Mouse (Mus musculus) C2C12 (cell line): ENCODE data around the gene Naa50. TPM values are rescaled to one million over a fixed set of nuclear protein-coding genes. Genes with fewer than 3 reads are reported as not detected.
A peak's percentile ranks its signal among the peaks of the same experiment; 100 is the strongest.

Source experiments
- H3K27me3 ChIP-seq: one replicate; pipeline ENCODE4 v1.6.1; 2011; ENCODE audit not compliant: control insufficient read depth, insufficient read depth, insufficient read length
- H3K36me3 ChIP-seq: one replicate; pipeline ENCODE4 v1.6.1; 2011; ENCODE audit not compliant: control insufficient read depth, insufficient read depth
- H3K4me3 ChIP-seq: one replicate; pipeline ENCODE4 v1.5.1; 2011; ENCODE audit warnings: mild to moderate bottlenecking, control low read depth; ENCODE audit not compliant: poor library complexity, insufficient read depth, severe bottlenecking
- H3K79me2 ChIP-seq: one replicate; pipeline ENCODE4 v1.6.1; 2011; ENCODE audit not compliant: control insufficient read depth, insufficient read depth
- H3K79me3 ChIP-seq: one replicate; pipeline ENCODE4 v1.6.1; 2011; ENCODE audit warnings: low read depth, control low read depth
- H3ac ChIP-seq: one replicate; pipeline ENCODE3; 2011; ENCODE audit warnings: low read depth; ENCODE audit not compliant: control insufficient read depth, insufficient read length
- CEBPB ChIP-seq: IDR thresholded peaks from one replicate; pipeline ENCODE4 v1.6.1; 2011; ENCODE audit warnings: low read depth, mild to moderate bottlenecking, control low read depth, moderate library complexity
- CTCF ChIP-seq: IDR thresholded peaks from one replicate; pipeline ENCODE4 v1.5.1; 2011; ENCODE audit not compliant: control insufficient read depth, insufficient read depth, insufficient read length
- FOSL1 ChIP-seq: IDR thresholded peaks from one replicate; pipeline ENCODE4 v1.8.0; 2011; ENCODE audit warnings: mild to moderate bottlenecking, low read length; ENCODE audit not compliant: poor library complexity, insufficient read depth, severe bottlenecking
- MAX ChIP-seq: IDR thresholded peaks from one replicate; pipeline ENCODE4 v1.6.1; 2011; ENCODE audit warnings: mild to moderate bottlenecking, control low read depth
- MYOD1 ChIP-seq: IDR thresholded peaks from one replicate; pipeline ENCODE4 v1.6.1; 2011; ENCODE audit warnings: low read depth; ENCODE audit not compliant: control insufficient read depth, insufficient read length
- MYOG ChIP-seq: IDR thresholded peaks from one replicate; pipeline ENCODE4 v1.6.1; 2011; ENCODE audit not compliant: control insufficient read depth, insufficient read length; ENCODE audit errors: extremely low read depth
- USF1 ChIP-seq: IDR thresholded peaks from one replicate; pipeline ENCODE4 v1.6.1; 2011; ENCODE audit warnings: low read depth, mild to moderate bottlenecking, control low read depth, moderate library complexity
- polyA plus RNA-seq: library from polyadenylated mRNA; unstranded; fragments of >200 nt; fragmentation: generic; extraction: Trizol; gene quantifications from one replicate; pipeline ENCODE4 v1.2.1, GENCODE M21; 2012; ENCODE audit warnings: missing spikeins

The Naa50 gene
- polyA plus RNA-seq, 1 experiment: 34.8 TPM

DNA sequence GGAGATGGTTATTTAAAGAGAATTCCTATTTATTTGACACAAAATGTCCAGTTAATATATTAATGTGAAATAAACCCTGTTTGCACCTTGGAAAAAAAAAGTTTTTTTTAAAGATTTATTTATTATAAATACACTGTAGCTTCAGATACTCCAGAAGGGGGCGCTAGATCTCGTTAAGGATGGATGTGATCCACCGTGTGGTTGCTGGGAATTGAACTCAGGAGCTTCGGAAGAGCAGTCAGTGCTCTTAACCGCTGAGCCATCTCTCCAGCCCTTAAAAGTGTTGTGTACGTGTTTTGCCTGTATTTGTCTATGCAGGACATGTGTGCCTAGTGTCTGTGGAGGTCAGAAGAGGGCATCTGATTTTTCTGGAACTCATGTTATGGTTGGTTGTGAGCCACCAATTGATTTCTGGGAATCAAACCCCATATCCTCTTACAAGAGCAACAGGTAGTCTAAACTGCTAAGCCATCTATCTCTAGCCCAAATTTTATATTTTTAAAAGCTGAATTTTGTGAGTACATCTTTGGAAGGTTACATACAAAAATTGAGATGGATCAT lies 14.9 kb downstream of the Naa50 start:
- H3K27me3 ChIP-seq: no peaks in the 10 kb centered on the region
- H3K36me3 ChIP-seq: peaks cover 33% of the 10 kb centered on the region
- H3K79me3 ChIP-seq: peaks cover 62% of the 10 kb centered on the region
- H3K4me3 ChIP-seq: no peak overlapping the region
- H3ac ChIP-seq: no peak overlapping the region
- TF ChIP-seq CTCF (no peak), CEBPB (no peak), MYOD1 (no peak), MYOG (no peak), MAX (no peak)
- H3K79me2 ChIP-seq: peaks cover 74% of the 10 kb centered on the region

GRCm38 (mm10) chr16:44159325-44159724 lies 19.7 kb downstream of the Naa50 start:
- Histone ChIP-seq H3K36me3 (peaks cover 72% of the 10 kb centered on the region), H3ac (no peak overlapping the region), H3K79me2 (peaks cover 29% of the 10 kb centered on the region), H3K27me3 (no peaks in the 10 kb centered on the region), H3K4me3 (no peak overlapping the region), H3K79me3 (peaks cover 24% of the 10 kb centered on the region)
- TF ChIP-seq USF1 (no peak), MYOD1 (no peak)

DNA sequence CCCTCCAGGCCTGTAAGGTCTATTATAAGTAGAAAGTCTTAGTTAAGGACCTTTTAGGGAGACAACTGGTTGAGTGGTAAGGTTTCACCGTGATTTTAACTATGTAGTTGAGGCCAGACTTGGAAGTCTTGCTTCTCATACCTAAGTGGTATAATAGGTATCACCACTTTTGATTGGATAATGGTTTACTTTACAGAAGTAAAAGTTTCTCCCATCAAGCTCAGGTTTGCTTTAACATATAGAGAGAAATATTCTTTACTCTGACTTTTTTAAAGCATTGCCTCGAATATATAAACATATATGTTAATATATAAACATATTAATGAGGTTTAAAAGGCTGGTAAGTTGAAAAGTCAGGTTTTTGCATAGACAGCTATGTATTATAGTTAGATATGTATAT lies 24.2 kb downstream of the Naa50 start:
- Histone ChIP-seq H3K79me3 (peaks cover 2% of the 10 kb centered on the region), H3K4me3 (no peak overlapping the region), H3K27me3 (no peaks in the 10 kb centered on the region), H3ac (no peak overlapping the region), H3K79me2 (no peaks in the 10 kb centered on the region), H3K36me3 (peaks cover 46% of the 10 kb centered on the region)
- no peak for TF ChIP-seq MAX
- no peak for TF ChIP-seq CEBPB
- no peak for TF ChIP-seq USF1
- no peak for TF ChIP-seq MYOD1
- no peak for TF ChIP-seq CTCF
- no peak for TF ChIP-seq FOSL1
- no peak for TF ChIP-seq MYOG

- Histone ChIP-seq H3ac (no peak overlapping the region), H3K27me3 (no peaks in the 10 kb centered on the region), H3K36me3 (peaks cover 33% of the 10 kb centered on the region), H3K79me3 (no peaks in the 10 kb centered on the region), H3K4me3 (no peak overlapping the region), H3K79me2 (no peaks in the 10 kb centered on the region)
- no peak for TF ChIP-seq MYOD1
Measured at GRCm38 (mm10) chr16:44165182-44165581, 25.6 kb downstream of the Naa50 start.

DNA sequence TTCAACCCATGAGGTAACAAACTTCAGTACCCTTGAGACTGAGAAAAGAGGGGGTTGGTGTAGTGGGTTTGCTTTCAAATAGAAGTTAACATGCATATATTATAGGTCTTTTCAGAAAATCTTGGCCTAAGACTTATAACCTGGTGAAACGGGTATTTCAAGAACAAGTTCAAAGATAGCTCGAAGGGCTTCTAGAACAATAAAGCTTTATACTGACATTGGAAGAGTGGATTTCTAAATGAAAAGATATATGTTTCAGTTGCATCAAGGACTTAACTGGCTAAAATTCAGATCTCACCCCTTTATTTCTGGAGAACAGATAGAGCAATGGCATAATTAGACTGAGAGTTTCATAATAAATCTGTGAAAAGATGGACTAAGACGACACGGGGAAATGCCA lies 29.4 kb downstream of the Naa50 start:
- Histone ChIP-seq H3K79me3 (no peaks in the 10 kb centered on the region), H3K36me3 (no peaks in the 10 kb centered on the region), H3K79me2 (peaks cover 4% of the 10 kb centered on the region), H3K4me3 (no peak overlapping the region), H3K27me3 (no peaks in the 10 kb centered on the region), H3ac (no peak overlapping the region)
- TF ChIP-seq MYOG (no peak), FOSL1 (no peak), CEBPB (no peak), USF1 (no peak), MYOD1 (no peak), CTCF (no peak), MAX (no peak)

DNA sequence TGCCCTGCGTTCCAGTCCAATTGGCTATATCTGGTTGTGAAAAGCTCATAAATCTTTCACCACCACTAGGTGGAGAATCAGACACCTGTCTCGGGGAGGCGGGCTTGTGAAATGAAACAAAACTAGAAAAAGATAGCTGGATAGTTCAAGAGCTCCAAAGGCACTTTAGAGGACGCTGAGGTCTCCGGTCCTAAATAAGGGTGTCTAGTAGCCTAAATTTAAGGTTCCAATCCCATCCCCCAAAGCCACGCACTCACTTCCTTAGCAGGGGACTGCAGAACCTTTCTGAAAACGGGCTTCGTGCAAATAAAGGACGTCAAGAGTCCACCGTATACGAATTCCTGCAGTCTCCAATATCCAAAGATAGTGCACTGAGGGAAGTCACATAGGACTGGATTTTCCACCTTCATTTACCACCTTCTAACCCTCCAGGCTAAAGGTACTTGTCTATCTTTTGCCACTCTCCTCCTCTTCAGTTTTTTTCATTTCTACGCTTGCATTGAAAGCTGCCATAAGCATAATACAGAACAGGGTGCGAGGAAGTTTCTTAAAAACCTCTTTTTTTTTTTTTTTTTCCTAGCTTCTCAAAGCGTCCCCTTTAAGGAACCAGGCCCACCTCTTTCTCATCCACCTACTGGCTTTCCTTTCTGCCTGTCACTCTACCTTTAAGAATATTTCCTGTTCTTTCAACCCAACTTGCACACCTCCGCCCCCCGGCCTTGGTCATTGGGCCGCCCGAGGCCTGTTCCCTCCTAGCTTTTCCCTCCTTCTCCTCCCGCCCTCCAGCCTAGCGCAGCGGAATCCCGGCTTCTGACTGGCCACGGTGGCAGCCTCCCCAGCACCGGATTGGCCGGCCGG lies 32.9 kb downstream of the Naa50 start:
- Histone ChIP-seq H3K79me2 (peaks cover 30% of the 10 kb centered on the region), H3K36me3 (no peaks in the 10 kb centered on the region), H3K4me3 (peak overlapping the region; percentile 34), H3ac (peak overlapping the region; percentile 59), H3K79me3 (peaks cover 2% of the 10 kb centered on the region), H3K27me3 (no peaks in the 10 kb centered on the region)
- TF ChIP-seq FOSL1: no peak
- no peak for TF ChIP-seq MYOG
- TF ChIP-seq MAX: no peak
- no peak for TF ChIP-seq CEBPB
- TF ChIP-seq CTCF: no peak
- no peak for TF ChIP-seq USF1
- no peak for TF ChIP-seq MYOD1
